In genomic region chr16:96159794-96160346, GRCm38 (mm10) we compare ENCODE assay signal across 8 mouse cellular contexts. TPM values are rescaled to one million over a fixed set of nuclear protein-coding genes. Genes with fewer than 3 reads are reported as not detected.
DNase-seq lines count a peak whose midpoint lies in the region; ATAC-seq and TF ChIP-seq lines count a peak whose summit lies in the region.

No protein-coding gene starts in this region.

- TF ChIP-seq CTCF in hindbrain, postnatal 0 days (IDR thresholded peaks at IDR 0.05; ENCODE audit: low read depth), result no peak

- peaks cover 10% of the 10 kb centered on the region for H3K4me1 ChIP-seq in lung, embryonic 16.5 days (replicated peaks; ENCODE audit: control insufficient read depth, insufficient read depth, low read length)
- H3K4me1 ChIP-seq in hindbrain, postnatal 0 days (ENCODE audit: insufficient read depth, low read length), result no peaks in the 10 kb centered on the region
- peaks cover 16% of the 10 kb centered on the region; the same call in 1 of the 2 replicates for H3K4me1 ChIP-seq in neural tube, embryonic 14.5 days (ENCODE audit: control insufficient read depth, insufficient read depth, low read length)

- H3K4me2 ChIP-seq in lung, embryonic 16.5 days (ENCODE audit: low read depth, low read length), result peak overlapping the region; percentile 99
- H3K4me2 ChIP-seq in hindbrain, postnatal 0 days (ENCODE audit: low read depth, low read length), result peak overlapping the region; percentile 93
- H3K4me2 ChIP-seq in neural tube, embryonic 14.5 days (ENCODE audit: low read depth, low read length), result peak overlapping the region; percentile 84

- H3K4me3 ChIP-seq in lung, embryonic 16.5 days (ENCODE audit: low read length), result peak overlapping the region; percentile 66
- peak overlapping the region; percentile 49 for H3K4me3 ChIP-seq in hindbrain, postnatal 0 days (ENCODE audit: low read length)
- peak overlapping the region; percentile 43 for H3K4me3 ChIP-seq in neural tube, embryonic 14.5 days (ENCODE audit: low read depth, low read length)

- DNase-seq in cerebellum, adult 9-10 months, result peak; percentile 57
- no peak for DNase-seq in cerebellum, adult 18-20 months
- no peak for DNase-seq in lung, adult 18-20 months
- no peak for DNase-seq in hindbrain, postnatal 0 days (ENCODE audit: low spot score)
- DNase-seq in right cerebral cortex, adult 18-20 months, result no peak
- no peak for DNase-seq in frontal cortex, postnatal 36 days (ENCODE audit: low spot score in 2 of 2)

- WGBS in lung, embryonic 16.5 days, result 77% methylated on average over 20 of the region's 20 CpGs
- WGBS in hindbrain, postnatal 0 days, result 83% methylated on average over 20 of the region's 20 CpGs
- 78% methylated on average over 20 of the region's 20 CpGs for WGBS in neural tube, embryonic 14.5 days

- no peak for ATAC-seq in lung, embryonic 16.5 days (ENCODE audit: low read depth)
- 0 out of 2 replicates have a peak, but pooled peaks have one; percentile 13 for ATAC-seq in hindbrain, postnatal 0 days
- no peak for ATAC-seq in neural tube, embryonic 14.5 days (ENCODE audit: low read depth)

- no peaks in the 10 kb centered on the region for H3K9me3 ChIP-seq in lung, embryonic 16.5 days (ENCODE audit: control insufficient read depth, low read length)
- no peaks in the 10 kb centered on the region for H3K9me3 ChIP-seq in hindbrain, postnatal 0 days (ENCODE audit: low read length)
- no peaks in the 10 kb centered on the region for H3K9me3 ChIP-seq in neural tube, embryonic 14.5 days (ENCODE audit: control insufficient read depth, low read length)

- no peaks in the 10 kb centered on the region for H3K27me3 ChIP-seq in lung, embryonic 16.5 days (ENCODE audit: control insufficient read depth, insufficient read depth, low read depth, low read length)
- H3K27me3 ChIP-seq in hindbrain, postnatal 0 days (ENCODE audit: insufficient read depth, low read length), result no peaks in the 10 kb centered on the region
- no peaks in the 10 kb centered on the region for H3K27me3 ChIP-seq in neural tube, embryonic 14.5 days (ENCODE audit: control insufficient read depth, insufficient read depth, low read length)

- H3K9ac ChIP-seq in lung, embryonic 16.5 days (ENCODE audit: low read length), result peak overlapping the region; percentile 90
- peak overlapping the region; percentile 76 for H3K9ac ChIP-seq in hindbrain, postnatal 0 days (replicated peaks; ENCODE audit: low read length)
- peak overlapping the region; percentile 74 for H3K9ac ChIP-seq in neural tube, embryonic 14.5 days (replicated peaks; ENCODE audit: low read depth, low read length)

- H3K27ac ChIP-seq in lung, embryonic 16.5 days (ENCODE audit: low read length), result no peak overlapping the region; the same call in 1 of the 2 replicates
- peak overlapping the region; percentile 86 for H3K27ac ChIP-seq in hindbrain, postnatal 0 days
- H3K27ac ChIP-seq in neural tube, embryonic 14.5 days (ENCODE audit: low read depth, low read length), result peak overlapping the region; percentile 63; the same call in 1 of the 2 replicates

- no peaks in the 10 kb centered on the region for H3K36me3 ChIP-seq in lung, embryonic 16.5 days (ENCODE audit: control insufficient read depth, insufficient read depth, low read length)
- no peaks in the 10 kb centered on the region; the same call in 1 of the 2 replicates for H3K36me3 ChIP-seq in hindbrain, postnatal 0 days (ENCODE audit: insufficient read depth, low read length)
- no peaks in the 10 kb centered on the region; the same call in 1 of the 2 replicates for H3K36me3 ChIP-seq in neural tube, embryonic 14.5 days (ENCODE audit: control insufficient read depth, insufficient read depth, low read length)

RNA-seq across cellular contexts. Expression of gene Wrb, which starts 14.7 kb away (rescaled TPM):
- polyA plus RNA-seq in lung, embryonic 16.5 days (2015; fragmentation: Nextera tagmentation; extraction: Ambion mirVana), result 42.0 and 42.2 TPM in 2 replicates
- total RNA-seq in hindbrain, postnatal 0 days (2014; rRNA removed), result 151 and 154 TPM in 2 replicates
- 190 and 196 TPM in 2 replicates for polyA plus RNA-seq in hindbrain, postnatal 0 days (2015; fragmentation: Nextera tagmentation; extraction: Ambion mirVana)
- 202 and 228 TPM in 2 replicates for polyA plus RNA-seq in neural tube, embryonic 14.5 days (2014; fragmentation: Nextera tagmentation; extraction: Ambion mirVana)

RNA-seq across cellular contexts. Expression of gene Lca5l, which starts 32.2 kb away (rescaled TPM):
- polyA plus RNA-seq in lung, embryonic 16.5 days (2015; fragmentation: Nextera tagmentation; extraction: Ambion mirVana), result 0.93 and 0.96 TPM in 2 replicates
- 2.0 and 3.2 TPM in 2 replicates for total RNA-seq in hindbrain, postnatal 0 days (2014; rRNA removed)
- 1.9 and 2.3 TPM in 2 replicates for polyA plus RNA-seq in hindbrain, postnatal 0 days (2015; fragmentation: Nextera tagmentation; extraction: Ambion mirVana)
- polyA plus RNA-seq in neural tube, embryonic 14.5 days (2014; fragmentation: Nextera tagmentation; extraction: Ambion mirVana), result 2.0 and 2.1 TPM in 2 replicates

RNA-seq across cellular contexts. Expression of gene Hmgn1, which starts 32.3 kb away (rescaled TPM):
- polyA plus RNA-seq in lung, embryonic 16.5 days (2015; fragmentation: Nextera tagmentation; extraction: Ambion mirVana), result 506 and 671 TPM in 2 replicates
- total RNA-seq in hindbrain, postnatal 0 days (2014; rRNA removed), result 85.9 and 103 TPM in 2 replicates
- 207 and 258 TPM in 2 replicates for polyA plus RNA-seq in hindbrain, postnatal 0 days (2015; fragmentation: Nextera tagmentation; extraction: Ambion mirVana)
- 255 and 354 TPM in 2 replicates for polyA plus RNA-seq in neural tube, embryonic 14.5 days (2014; fragmentation: Nextera tagmentation; extraction: Ambion mirVana)

RNA-seq across cellular contexts. Expression of gene Sh3bgr, which starts 40.4 kb away (rescaled TPM):
- 16.4 and 20.7 TPM in 2 replicates for polyA plus RNA-seq in lung, embryonic 16.5 days (2015; fragmentation: Nextera tagmentation; extraction: Ambion mirVana)
- 0.26 and 16.4 TPM in 2 replicates for total RNA-seq in hindbrain, postnatal 0 days (2014; rRNA removed)
- polyA plus RNA-seq in hindbrain, postnatal 0 days (2015; fragmentation: Nextera tagmentation; extraction: Ambion mirVana), result 5.9 and 7.4 TPM in 2 replicates
- polyA plus RNA-seq in neural tube, embryonic 14.5 days (2014; fragmentation: Nextera tagmentation; extraction: Ambion mirVana), result 1.4 and 1.8 TPM in 2 replicates
